Mouse (Mus musculus) testis, adult 2 months (tissue): ENCODE results near the gene Ak4. TPM values are rescaled to one million over a fixed set of nuclear protein-coding genes. Genes with fewer than 3 reads are reported as not detected.
"Not testable (repeated sequence)": the region's sequence is repeated elsewhere in the genome, so short reads cannot be mapped to it uniquely, and the experiment has no call there.

Source experiments
- H3K27ac ChIP-seq: fragments of 200-500 bp; 2 replicates; pipeline ENCODE4 v1.5.1; 2012; ENCODE audit warnings: low read depth, low read length; ENCODE audit not compliant: control insufficient read depth, insufficient read depth
- H3K27me3 ChIP-seq: fragments of 200-500 bp; 2 replicates; pipeline ENCODE4 v1.6.1; 2012; ENCODE audit warnings: mild to moderate bottlenecking, low read length, moderate library complexity; ENCODE audit not compliant: control insufficient read depth, insufficient read depth
- H3K36me3 ChIP-seq: fragments of 200-500 bp; 2 replicates; pipeline ENCODE4 v1.6.1; 2012; ENCODE audit warnings: mild to moderate bottlenecking, low read length; ENCODE audit not compliant: control insufficient read depth, insufficient read depth
- H3K4me1 ChIP-seq: fragments of 200-500 bp; 2 replicates; pipeline ENCODE4 v1.6.1; 2012; ENCODE audit warnings: low read length; ENCODE audit not compliant: control insufficient read depth, insufficient read depth
- H3K4me3 ChIP-seq: fragments of 200-500 bp; 2 replicates; pipeline ENCODE4 v1.5.1; 2012; ENCODE audit warnings: low read depth, mild to moderate bottlenecking, low read length, moderate library complexity, mixed read lengths; ENCODE audit not compliant: control insufficient read depth
- CTCF ChIP-seq: fragments of 200-500 bp; IDR thresholded peaks from 2 replicates; pipeline ENCODE4 v1.5.1; 2012; ENCODE audit warnings: low read depth, mild to moderate bottlenecking, inconsistent platforms, low read length, moderate library complexity; ENCODE audit not compliant: control insufficient read depth, insufficient read depth, insufficient replicate concordance
- POLR2A ChIP-seq: fragments of 200-500 bp; IDR thresholded peaks from 2 replicates; pipeline ENCODE4 v1.6.1; 2012; ENCODE audit warnings: low read depth, mild to moderate bottlenecking, inconsistent platforms, low read length, moderate library complexity; ENCODE audit not compliant: control insufficient read depth
- polyA plus RNA-seq: library from polyadenylated mRNA; depleted of rRNA; stranded (reverse); fragments of >200 nt; gene quantifications from 2 replicates; pipeline ENCODE4 v1.2.3, GENCODE M21; 2012

Gene Ak4
- polyA plus RNA-seq, 1 experiment, result 4.2 TPM

GRCm38 (mm10) chr4:101378778-101379177, 40.3 kb upstream of the Ak4 start:
- H3K27ac ChIP-seq, result no peak overlapping the region
- H3K36me3 ChIP-seq, result no peaks in the 10 kb centered on the region
- no peaks in the 10 kb centered on the region for H3K27me3 ChIP-seq
- H3K4me3 ChIP-seq, result no peak overlapping the region
- H3K4me1 ChIP-seq, result no peaks in the 10 kb centered on the region
- no peak for TF ChIP-seq CTCF
- TF ChIP-seq POLR2A, result no peak

- Histone ChIP-seq H3K27ac (no peak overlapping the region), H3K27me3 (no peaks in the 10 kb centered on the region), H3K4me1 (no peaks in the 10 kb centered on the region), H3K36me3 (no peaks in the 10 kb centered on the region), H3K4me3 (no peak overlapping the region)
- TF ChIP-seq CTCF (no peak), POLR2A (no peak)
These were observed 34.1 kb upstream of the Ak4 start for GRCm38 (mm10) chr4:101385002-101385401.

GRCm38 (mm10) chr4:101388246-101388645, 30.8 kb upstream of the Ak4 start:
- Histone ChIP-seq H3K36me3 (no peaks in the 10 kb centered on the region), H3K27ac (no peak overlapping the region), H3K4me1 (no peaks in the 10 kb centered on the region), H3K27me3 (no peaks in the 10 kb centered on the region), H3K4me3 (no peak overlapping the region)
- no peak for TF ChIP-seq POLR2A
- TF ChIP-seq CTCF, result no peak

GRCm38 (mm10) chr4:101388656-101389055, 30.4 kb upstream of the Ak4 start:
- not testable (repeated sequence) for H3K27me3 ChIP-seq, H3K4me3 ChIP-seq, H3K4me1 ChIP-seq, H3K27ac ChIP-seq, H3K36me3 ChIP-seq

- TF ChIP-seq CTCF, result peak; percentile 61; the same call in 1 of the 2 replicates
- no peak for TF ChIP-seq POLR2A
- Histone ChIP-seq H3K4me1 (no peaks in the 10 kb centered on the region), H3K4me3 (no peak overlapping the region), H3K27ac (no peak overlapping the region), H3K36me3 (no peaks in the 10 kb centered on the region), H3K27me3 (no peaks in the 10 kb centered on the region)
These were observed 26.8 kb upstream of the Ak4 start for GRCm38 (mm10) chr4:101392229-101392628.

GRCm38 (mm10) chr4:101393292-101393711, 25.8 kb upstream of the Ak4 start:
- Histone ChIP-seq H3K36me3 (no peaks in the 10 kb centered on the region), H3K27ac (no peak overlapping the region), H3K27me3 (no peaks in the 10 kb centered on the region), H3K4me1 (no peaks in the 10 kb centered on the region), H3K4me3 (no peak overlapping the region)
- no peak for TF ChIP-seq CTCF

GRCm38 (mm10) chr4:101395021-101395533, 24.0 kb upstream of the Ak4 start:
- H3K27ac ChIP-seq, result no peak overlapping the region
- H3K4me1 ChIP-seq, result no peaks in the 10 kb centered on the region
- H3K4me3 ChIP-seq, result no peak overlapping the region
- no peaks in the 10 kb centered on the region for H3K36me3 ChIP-seq
- H3K27me3 ChIP-seq, result no peaks in the 10 kb centered on the region
- no peak for TF ChIP-seq CTCF
- no peak for TF ChIP-seq POLR2A

GRCm38 (mm10) chr4:101400025-101400594, 19.0 kb upstream of the Ak4 start:
- Histone ChIP-seq H3K27me3 (no peaks in the 10 kb centered on the region), H3K27ac (no peak overlapping the region)

More at GRCm38 (mm10) chr4:101400025-101400594, 19.0 kb upstream of the Ak4 start:
- H3K4me1 ChIP-seq, result no peaks in the 10 kb centered on the region
- TF ChIP-seq CTCF, result no peak
- TF ChIP-seq POLR2A, result no peak
- no peaks in the 10 kb centered on the region for H3K36me3 ChIP-seq
- H3K4me3 ChIP-seq, result no peak overlapping the region
